12 mouse cellular contexts compared by ENCODE assay signal in the genomic region with DNA sequence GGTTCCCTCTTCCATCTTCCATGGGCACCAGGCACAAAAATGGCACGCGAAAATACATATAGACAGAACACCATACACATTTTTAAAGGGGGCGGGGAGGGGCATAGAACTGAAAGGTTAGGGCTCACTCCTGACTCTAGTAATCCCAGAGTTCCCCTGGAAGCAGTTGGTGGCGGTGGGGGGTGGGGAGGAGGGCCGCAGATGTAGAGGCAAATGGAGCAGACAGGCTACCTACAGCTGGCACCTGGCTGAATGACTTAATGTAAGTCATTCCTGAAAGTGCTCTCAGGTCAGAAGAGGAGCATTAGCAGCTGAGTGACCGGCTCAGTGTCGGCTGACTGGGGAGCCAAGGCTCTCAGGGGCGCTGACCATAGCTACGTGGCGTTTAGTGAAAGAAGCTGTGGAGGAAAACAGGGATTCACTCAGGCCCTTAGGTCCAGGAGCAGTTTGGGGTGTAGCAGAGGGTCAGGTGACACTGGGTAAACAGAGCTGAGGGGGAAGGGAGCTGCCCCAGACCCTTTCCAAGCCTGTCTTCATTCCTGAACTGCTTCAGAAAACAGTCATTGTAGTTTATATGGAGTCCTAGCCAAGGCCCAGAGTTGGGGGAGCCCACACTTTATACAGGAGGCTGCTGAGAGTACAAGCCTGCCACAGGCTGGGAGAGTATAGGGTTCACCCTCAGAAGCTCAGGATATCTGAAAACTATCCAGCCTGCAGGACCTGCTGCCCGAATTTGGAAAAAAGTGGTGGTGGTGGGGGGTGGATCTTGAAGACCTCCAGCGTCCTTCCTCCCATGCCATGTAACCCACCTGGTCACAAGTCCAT. TPM values are rescaled to one million over a fixed set of nuclear protein-coding genes. Genes with fewer than 3 reads are reported as not detected.
A peak's percentile ranks its signal among the peaks of the same experiment; 100 is the strongest.
DNase-seq lines count a peak whose midpoint lies in the region; ATAC-seq and TF ChIP-seq lines count a peak whose summit lies in the region.
"Had no signal": no experiment of that assay in that cellular context is flagged by ENCODE, and none has a peak within 500 bp of the region (broad histone marks: within the 10 kb centered on the region; RNA-seq: fewer than 3 reads in every experiment).

No protein-coding gene starts in this region.

- 38% methylated on average over 12 of the region's 12 CpGs for WGBS in hindbrain, embryonic 15.5 days
- 27% methylated on average over 12 of the region's 12 CpGs for WGBS in hindbrain, embryonic 13.5 days
- WGBS in limb, embryonic 15.5 days = 36% methylated on average over 12 of the region's 12 CpGs

- no peak for DNase-seq in left cerebral cortex, adult 11 months (ENCODE audit: low spot score)
- no peak for DNase-seq in c-Kit-positive CD71-positive TER-119-positive erythroid progenitor cells, embryonic 14.5 days (ENCODE audit: low spot score)
- DNase-seq in layer of hippocampus, postnatal 10 days (ENCODE audit: low spot score in 2 of 2) = no peak
- DNase-seq: right cerebral cortex, adult 18-20 months had no signal

- TF ChIP-seq POLR2A in ES-Bruce4 (IDR thresholded peaks at IDR 0.05; ENCODE audit: insufficient read depth, low read length) = no peak

- peaks cover 32% of the 10 kb centered on the region for H3K27me3 ChIP-seq in hindbrain, embryonic 15.5 days
- peaks cover 77% of the 10 kb centered on the region for H3K27me3 ChIP-seq in hindbrain, embryonic 13.5 days
- H3K27me3 ChIP-seq in ES-Bruce4 (ENCODE audit: control insufficient read depth, insufficient read depth, low read length, poor library complexity, severe bottlenecking) = no peaks in the 10 kb centered on the region
- H3K27me3 ChIP-seq in limb, embryonic 15.5 days = no peaks in the 10 kb centered on the region

- no peaks in the 10 kb centered on the region for H3K36me3 ChIP-seq in hindbrain, embryonic 15.5 days
- no peaks in the 10 kb centered on the region for H3K36me3 ChIP-seq in hindbrain, embryonic 13.5 days
- peaks cover 9% of the 10 kb centered on the region for H3K36me3 ChIP-seq in ES-Bruce4 (ENCODE audit: control insufficient read depth, insufficient read depth, low read length, poor library complexity, severe bottlenecking)
- H3K36me3 ChIP-seq in limb, embryonic 15.5 days = peaks cover 44% of the 10 kb centered on the region
- H3K36me3 ChIP-seq: midbrain, embryonic 12.5 days had no signal

- peaks cover 42% of the 10 kb centered on the region for H3K4me1 ChIP-seq in hindbrain, embryonic 15.5 days (replicated peaks)
- H3K4me1 ChIP-seq in hindbrain, embryonic 13.5 days (replicated peaks) = peaks cover 42% of the 10 kb centered on the region
- peaks cover 6% of the 10 kb centered on the region for H3K4me1 ChIP-seq in ES-Bruce4 (ENCODE audit: control insufficient read depth, insufficient read depth, low read length)
- H3K4me1 ChIP-seq in brown adipose tissue, adult 24 weeks (ENCODE audit: control insufficient read depth, insufficient read depth, insufficient read length, low read length) = peaks cover 16% of the 10 kb centered on the region
- H3K4me1 ChIP-seq in limb, embryonic 15.5 days = peaks cover 54% of the 10 kb centered on the region

- no peak for ATAC-seq in hindbrain, embryonic 15.5 days (ENCODE audit: low FRiP score, low read depth)
- ATAC-seq in hindbrain, embryonic 13.5 days (ENCODE audit: low FRiP score) = no peak
- ATAC-seq in limb, embryonic 15.5 days (ENCODE audit: insufficient number of reproducible peaks, low FRiP score, low TSS enrichment, low read depth) = no peak

- peak overlapping the region; percentile 97; the same call in 1 of the 2 replicates for H3K4me2 ChIP-seq in hindbrain, embryonic 15.5 days
- no peak overlapping the region for H3K4me2 ChIP-seq in hindbrain, embryonic 13.5 days
- peak overlapping the region; percentile 85 for H3K4me2 ChIP-seq in limb, embryonic 15.5 days

- H3K9me3 ChIP-seq in hindbrain, embryonic 15.5 days = no peaks in the 10 kb centered on the region
- no peaks in the 10 kb centered on the region for H3K9me3 ChIP-seq in hindbrain, embryonic 13.5 days
- no peaks in the 10 kb centered on the region for H3K9me3 ChIP-seq in ES-Bruce4 (replicated peaks; ENCODE audit: control insufficient read depth, insufficient read depth, low read length, poor library complexity, severe bottlenecking)
- no peaks in the 10 kb centered on the region for H3K9me3 ChIP-seq in limb, embryonic 15.5 days
- H3K9me3 ChIP-seq: midbrain, embryonic 12.5 days had no signal

- TF ChIP-seq EP300 in ES-Bruce4 (IDR thresholded peaks at IDR 0.05; ENCODE audit: insufficient read depth, low read depth, low read length) = peak; percentile 61; the same call in 1 of the 2 replicates

- no peak overlapping the region for H3K27ac ChIP-seq in hindbrain, embryonic 15.5 days (replicated peaks)
- H3K27ac ChIP-seq in hindbrain, embryonic 13.5 days = no peak overlapping the region
- H3K27ac ChIP-seq in ES-Bruce4 (ENCODE audit: insufficient read depth, low read length) = peak overlapping the region; percentile 94
- H3K27ac ChIP-seq in brown adipose tissue, adult 24 weeks (replicated peaks; ENCODE audit: low read depth, low read length) = peak overlapping the region; percentile 95
- peak overlapping the region; percentile 99 for H3K27ac ChIP-seq in limb, embryonic 15.5 days
- H3K27ac ChIP-seq: midbrain, embryonic 12.5 days had no signal

- no peak overlapping the region for H3K4me3 ChIP-seq in hindbrain, embryonic 15.5 days
- H3K4me3 ChIP-seq in hindbrain, embryonic 13.5 days = no peak overlapping the region
- peak overlapping the region; percentile 44 for H3K4me3 ChIP-seq in ES-Bruce4 (ENCODE audit: low read depth, low read length)
- peak overlapping the region; percentile 95 for H3K4me3 ChIP-seq in brown adipose tissue, adult 24 weeks (ENCODE audit: insufficient read depth, low read depth, low read length)
- H3K4me3 ChIP-seq in limb, embryonic 15.5 days = peak overlapping the region; percentile 58

- TF ChIP-seq CTCF in ES-Bruce4 (IDR thresholded peaks at IDR 0.05; ENCODE audit: low read depth, low read length) = no peak

- H3K9ac ChIP-seq in hindbrain, embryonic 15.5 days = no peak overlapping the region
- H3K9ac ChIP-seq in hindbrain, embryonic 13.5 days = no peak overlapping the region
- H3K9ac ChIP-seq in ES-Bruce4 (ENCODE audit: low read depth, poor library complexity, severe bottlenecking) = peak overlapping the region; percentile 67
- no peak overlapping the region for H3K9ac ChIP-seq in limb, embryonic 15.5 days
- H3K9ac ChIP-seq: midbrain, embryonic 12.5 days had no signal

RNA-seq across cellular contexts. Expression of a gene that starts 10.9 kb away (rescaled TPM):
- 1.1 and 1.2 TPM in 2 replicates for polyA plus RNA-seq in hindbrain, embryonic 15.5 days (2015; fragmentation: Nextera tagmentation; extraction: Ambion mirVana)
- 0.45 and 1.5 TPM in 2 replicates for polyA plus RNA-seq in hindbrain, embryonic 13.5 days (2015; fragmentation: Nextera tagmentation; extraction: Ambion mirVana)
- polyA plus RNA-seq in ES-Bruce4 (2011; ENCODE audit: insufficient read depth, insufficient read length, low read depth, missing spikeins) = 3.1 and 9.7 TPM in 2 replicates
- polyA plus RNA-seq in brown adipose tissue, adult 24 weeks (2012; ENCODE audit: insufficient read depth, insufficient read length, missing spikeins) = 2.0 and 4.6 TPM in 2 replicates
- 6.3 and 6.6 TPM in 2 replicates for polyA plus RNA-seq in limb, embryonic 15.5 days (2015; fragmentation: Nextera tagmentation; extraction: Ambion mirVana)
- total RNA-seq in layer of hippocampus, postnatal 10 days (2021) = 1 to 10 TPM; 1.3 to 2.5 TPM

RNA-seq across cellular contexts. Expression of a gene that starts 14.7 kb away (rescaled TPM):
- polyA plus RNA-seq in hindbrain, embryonic 15.5 days (2015; fragmentation: Nextera tagmentation; extraction: Ambion mirVana) = 5.8 and 6.3 TPM in 2 replicates
- polyA plus RNA-seq in hindbrain, embryonic 13.5 days (2015; fragmentation: Nextera tagmentation; extraction: Ambion mirVana) = 5.7 and 7.1 TPM in 2 replicates
- polyA plus RNA-seq in ES-Bruce4 (2011; ENCODE audit: insufficient read depth, insufficient read length, low read depth, missing spikeins) = 38.6 and 42.7 TPM in 2 replicates
- polyA plus RNA-seq in brown adipose tissue, adult 24 weeks (2012; ENCODE audit: insufficient read depth, insufficient read length, missing spikeins) = 10.3 and 12.1 TPM in 2 replicates
- 120 and 128 TPM in 2 replicates for polyA plus RNA-seq in limb, embryonic 15.5 days (2015; fragmentation: Nextera tagmentation; extraction: Ambion mirVana)
- total RNA-seq in layer of hippocampus, postnatal 10 days (2021) = 10 to 100 TPM; 12.5 to 15.6 TPM

RNA-seq across cellular contexts. Expression of a gene that starts 27.7 kb away (rescaled TPM):
- 0.06 and 0.07 TPM in 2 replicates for polyA plus RNA-seq in hindbrain, embryonic 15.5 days (2015; fragmentation: Nextera tagmentation; extraction: Ambion mirVana)
- 0.14 and 0.22 TPM in 2 replicates for polyA plus RNA-seq in hindbrain, embryonic 13.5 days (2015; fragmentation: Nextera tagmentation; extraction: Ambion mirVana)
- 0.81 and 1.1 TPM in 2 replicates for polyA plus RNA-seq in ES-Bruce4 (2011; ENCODE audit: insufficient read depth, insufficient read length, low read depth, missing spikeins)
- not detected in 2 replicates for polyA plus RNA-seq in brown adipose tissue, adult 24 weeks (2012; ENCODE audit: insufficient read depth, insufficient read length, missing spikeins)
- 0.79 and 0.83 TPM in 2 replicates for polyA plus RNA-seq in limb, embryonic 15.5 days (2015; fragmentation: Nextera tagmentation; extraction: Ambion mirVana)
- total RNA-seq in layer of hippocampus, postnatal 10 days (2021) = not detected
- total RNA-seq: granulocyte monocyte progenitor cell, adult 5-6 weeks; layer of hippocampus, adult 2 months had no signal

RNA-seq across cellular contexts. Expression of a gene that starts 36.6 kb away (rescaled TPM):
- polyA plus RNA-seq in hindbrain, embryonic 15.5 days (2015; fragmentation: Nextera tagmentation; extraction: Ambion mirVana) = 59.7 and 63.5 TPM in 2 replicates
- polyA plus RNA-seq in hindbrain, embryonic 13.5 days (2015; fragmentation: Nextera tagmentation; extraction: Ambion mirVana) = 54.7 TPM in 2 replicates
- 23.2 and 28.0 TPM in 2 replicates for polyA plus RNA-seq in ES-Bruce4 (2011; ENCODE audit: insufficient read depth, insufficient read length, low read depth, missing spikeins)
- 17.0 and 20.0 TPM in 2 replicates for polyA plus RNA-seq in brown adipose tissue, adult 24 weeks (2012; ENCODE audit: insufficient read depth, insufficient read length, missing spikeins)
- polyA plus RNA-seq in limb, embryonic 15.5 days (2015; fragmentation: Nextera tagmentation; extraction: Ambion mirVana) = 100.0 and 103 TPM in 2 replicates
- 10 to 100 TPM; 33.3 to 33.9 TPM for total RNA-seq in layer of hippocampus, postnatal 10 days (2021)

RNA-seq across cellular contexts. Expression of a gene that starts 38.1 kb away (rescaled TPM):
- 39.2 and 40.1 TPM in 2 replicates for polyA plus RNA-seq in hindbrain, embryonic 15.5 days (2015; fragmentation: Nextera tagmentation; extraction: Ambion mirVana)
- 43.2 and 44.5 TPM in 2 replicates for polyA plus RNA-seq in hindbrain, embryonic 13.5 days (2015; fragmentation: Nextera tagmentation; extraction: Ambion mirVana)
- 17.8 and 19.3 TPM in 2 replicates for polyA plus RNA-seq in ES-Bruce4 (2011; ENCODE audit: insufficient read depth, insufficient read length, low read depth, missing spikeins)
- 137 and 181 TPM in 2 replicates for polyA plus RNA-seq in brown adipose tissue, adult 24 weeks (2012; ENCODE audit: insufficient read depth, insufficient read length, missing spikeins)
- 80.3 and 81.8 TPM in 2 replicates for polyA plus RNA-seq in limb, embryonic 15.5 days (2015; fragmentation: Nextera tagmentation; extraction: Ambion mirVana)
- total RNA-seq in layer of hippocampus, postnatal 10 days (2021) = 10 to 100 TPM; 33.0 to 38.7 TPM

Comparison
In these comparisons a context has a peak if more than half of its experiments do, and no peak if none do; other contexts are left out.
1. H3K27ac ChIP-seq: peak in ES-Bruce4 (single experiment), brown adipose tissue, adult 24 weeks (single experiment) and limb, embryonic 15.5 days (single experiment); none in hindbrain, embryonic 15.5 days (single experiment) and hindbrain, embryonic 13.5 days (single experiment).
2. H3K4me3 ChIP-seq: peak in ES-Bruce4 (single experiment), brown adipose tissue, adult 24 weeks (single experiment) and limb, embryonic 15.5 days (single experiment); none in hindbrain, embryonic 15.5 days (single experiment) and hindbrain, embryonic 13.5 days (single experiment).